Mouse (Mus musculus): ENCODE data around the gene Sfmbt2. TPM values are rescaled to one million over a fixed set of nuclear protein-coding genes. Genes with fewer than 3 reads are reported as not detected.

Gene Sfmbt2
- total and polyA plus RNA-seq, 3 experiments, result 0.06 to 0.39 (median 0.25) TPM

DNA sequence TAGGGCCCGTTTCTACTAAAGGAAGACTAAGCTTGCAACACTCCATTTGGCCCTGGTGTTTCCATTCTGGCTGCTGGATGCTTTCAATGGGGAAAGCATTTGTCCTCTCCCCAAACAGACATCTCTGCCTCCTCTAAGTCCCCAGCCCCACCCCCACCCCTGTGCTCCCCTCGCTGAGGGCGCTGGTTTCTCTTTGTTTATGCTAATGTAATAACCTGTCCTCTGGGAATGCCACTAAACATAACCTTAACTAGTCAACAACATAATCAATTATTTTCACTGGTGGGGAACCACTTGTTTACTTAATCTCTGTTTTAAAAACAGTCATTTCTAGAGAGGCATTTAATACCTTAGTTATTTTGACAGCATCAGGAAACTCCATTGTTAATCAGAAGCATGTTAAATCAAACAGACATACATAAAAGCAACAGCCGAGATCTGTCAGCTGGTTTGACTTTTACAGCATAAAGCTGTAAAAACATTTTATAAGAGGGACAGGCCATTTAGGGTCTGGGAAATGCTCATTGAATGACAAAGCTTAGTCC is 20.0 kb upstream of the Sfmbt2 start:
- Histone ChIP-seq H3K27ac (no peak overlapping the region), H3K27me3 (ENCODE audit: control insufficient read depth, insufficient read depth, low read length) (no peaks in the 10 kb centered on the region), H3K36me3 (ENCODE audit: control insufficient read depth, insufficient read depth, low read length) (no peaks in the 10 kb centered on the region), H3K4me1 (ENCODE audit: control insufficient read depth, insufficient read depth, low read length) (no peaks in the 10 kb centered on the region), H3K9ac (ENCODE audit: low read depth, low read length) (no peak overlapping the region), H3K79me2 (replicated peaks; ENCODE audit: control insufficient read depth, insufficient read depth, low read length) (no peaks in the 10 kb centered on the region), H3K4me3 (no peak overlapping the region)
- no peak for TF ChIP-seq POLR2A (IDR thresholded peaks at IDR 0.05; ENCODE audit: insufficient read depth, low read depth, low read length)
- no peak for TF ChIP-seq CTCF (IDR thresholded peaks at IDR 0.05)
- no peak for TF ChIP-seq EP300 (IDR thresholded peaks at IDR 0.05; ENCODE audit: insufficient read depth, low read depth, low read length)
- DNase-seq, result no peak
- 29% methylated on average over 4 of the region's 4 CpGs for WGBS
- intact Hi-C loops (cut with DNase I), result no loop called here

GRCm38 (mm10) chr2:10351125-10351524 is 19.2 kb upstream of the Sfmbt2 start:
- Histone ChIP-seq H3K4me1 (ENCODE audit: control insufficient read depth, insufficient read depth, low read length) (no peaks in the 10 kb centered on the region), H3K9ac (ENCODE audit: low read depth, low read length) (no peak overlapping the region), H3K79me2 (replicated peaks; ENCODE audit: control insufficient read depth, insufficient read depth, low read length) (no peaks in the 10 kb centered on the region), H3K4me3 (no peak overlapping the region), H3K27me3 (ENCODE audit: control insufficient read depth, insufficient read depth, low read length) (no peaks in the 10 kb centered on the region), H3K36me3 (ENCODE audit: control insufficient read depth, insufficient read depth, low read length) (no peaks in the 10 kb centered on the region), H3K27ac (no peak overlapping the region)
- intact Hi-C loops (cut with DNase I), result no loop called here
- no peak for DNase-seq
- WGBS, result 53% methylated on average over 1 of the region's 1 CpGs
- TF ChIP-seq POLR2A (IDR thresholded peaks at IDR 0.05; ENCODE audit: insufficient read depth, low read depth, low read length) (no peak), EP300 (IDR thresholded peaks at IDR 0.05; ENCODE audit: insufficient read depth, low read depth, low read length) (no peak), CTCF (IDR thresholded peaks at IDR 0.05) (no peak)

- no peak for DNase-seq
- Histone ChIP-seq H3K27me3 (ENCODE audit: control insufficient read depth, insufficient read depth, low read length) (no peaks in the 10 kb centered on the region), H3K27ac (no peak overlapping the region), H3K9ac (ENCODE audit: low read depth, low read length) (no peak overlapping the region), H3K36me3 (ENCODE audit: control insufficient read depth, insufficient read depth, low read length) (no peaks in the 10 kb centered on the region), H3K4me3 (no peak overlapping the region), H3K4me1 (ENCODE audit: control insufficient read depth, insufficient read depth, low read length) (no peaks in the 10 kb centered on the region), H3K79me2 (replicated peaks; ENCODE audit: control insufficient read depth, insufficient read depth, low read length) (no peaks in the 10 kb centered on the region)
- intact Hi-C loops (cut with DNase I), result no loop called here
- no peak for TF ChIP-seq CTCF (IDR thresholded peaks at IDR 0.05)
- no peak for TF ChIP-seq POLR2A (IDR thresholded peaks at IDR 0.05; ENCODE audit: insufficient read depth, low read depth, low read length)
- TF ChIP-seq EP300 (IDR thresholded peaks at IDR 0.05; ENCODE audit: insufficient read depth, low read depth, low read length), result no peak
- WGBS, result 49% methylated on average over 3 of the region's 3 CpGs
Observed at GRCm38 (mm10) chr2:10352887-10353286, 17.4 kb upstream of the Sfmbt2 start.

DNA sequence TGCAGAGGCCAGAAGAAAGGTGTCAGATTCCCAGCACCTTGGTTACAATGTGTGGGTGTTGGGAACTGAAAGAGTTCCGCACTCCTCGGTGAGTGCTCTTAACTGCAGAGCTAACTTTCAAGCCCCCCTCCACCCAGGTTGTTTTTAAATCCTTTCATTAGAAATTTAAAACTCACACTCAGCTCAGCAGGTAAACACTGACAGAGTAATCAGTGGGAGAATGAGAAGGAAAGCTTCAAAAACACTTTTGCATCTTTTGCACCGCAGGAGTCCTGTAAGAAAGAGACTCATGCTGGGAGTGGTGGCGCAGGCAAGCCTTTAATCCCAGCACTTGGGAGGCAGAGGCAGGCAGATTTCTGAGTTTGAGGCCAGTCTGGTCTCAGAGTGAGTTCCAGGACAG is 16.4 kb upstream of the Sfmbt2 start:
- intact Hi-C loops (cut with DNase I), result no loop called here

GRCm38 (mm10) chr2:10359861-10360260 is 10.4 kb upstream of the Sfmbt2 start:
- Histone ChIP-seq H3K4me3 (no peak overlapping the region), H3K4me1 (ENCODE audit: control insufficient read depth, insufficient read depth, low read length) (no peaks in the 10 kb centered on the region), H3K9ac (ENCODE audit: low read depth, low read length) (no peak overlapping the region), H3K36me3 (ENCODE audit: control insufficient read depth, insufficient read depth, low read length) (no peaks in the 10 kb centered on the region), H3K27me3 (ENCODE audit: control insufficient read depth, insufficient read depth, low read length) (no peaks in the 10 kb centered on the region), H3K27ac (no peak overlapping the region), H3K79me2 (replicated peaks; ENCODE audit: control insufficient read depth, insufficient read depth, low read length) (no peaks in the 10 kb centered on the region)
- DNase-seq, result no peak
- no peak for TF ChIP-seq POLR2A (IDR thresholded peaks at IDR 0.05; ENCODE audit: insufficient read depth, low read depth, low read length)
- TF ChIP-seq CTCF (IDR thresholded peaks at IDR 0.05), result no peak
- no peak for TF ChIP-seq EP300 (IDR thresholded peaks at IDR 0.05; ENCODE audit: insufficient read depth, low read depth, low read length)
- WGBS, result 87% methylated on average over 2 of the region's 2 CpGs
- intact Hi-C loops (cut with DNase I), result no loop called here

More for the DNA sequence above, 16.4 kb upstream of the Sfmbt2 start:
- no peak for DNase-seq
- Histone ChIP-seq H3K36me3 (ENCODE audit: control insufficient read depth, insufficient read depth, low read length) (no peaks in the 10 kb centered on the region), H3K4me1 (ENCODE audit: control insufficient read depth, insufficient read depth, low read length) (no peaks in the 10 kb centered on the region), H3K9ac (ENCODE audit: low read depth, low read length) (no peak overlapping the region), H3K27me3 (ENCODE audit: control insufficient read depth, insufficient read depth, low read length) (no peaks in the 10 kb centered on the region), H3K27ac (no peak overlapping the region), H3K4me3 (no peak overlapping the region), H3K79me2 (replicated peaks; ENCODE audit: control insufficient read depth, insufficient read depth, low read length) (no peaks in the 10 kb centered on the region)
- no peak for TF ChIP-seq EP300 (IDR thresholded peaks at IDR 0.05; ENCODE audit: insufficient read depth, low read depth, low read length)
- no peak for TF ChIP-seq CTCF (IDR thresholded peaks at IDR 0.05)
- no peak for TF ChIP-seq POLR2A (IDR thresholded peaks at IDR 0.05; ENCODE audit: insufficient read depth, low read depth, low read length)
- WGBS, result 63% methylated on average over 4 of the region's 4 CpGs

DNA sequence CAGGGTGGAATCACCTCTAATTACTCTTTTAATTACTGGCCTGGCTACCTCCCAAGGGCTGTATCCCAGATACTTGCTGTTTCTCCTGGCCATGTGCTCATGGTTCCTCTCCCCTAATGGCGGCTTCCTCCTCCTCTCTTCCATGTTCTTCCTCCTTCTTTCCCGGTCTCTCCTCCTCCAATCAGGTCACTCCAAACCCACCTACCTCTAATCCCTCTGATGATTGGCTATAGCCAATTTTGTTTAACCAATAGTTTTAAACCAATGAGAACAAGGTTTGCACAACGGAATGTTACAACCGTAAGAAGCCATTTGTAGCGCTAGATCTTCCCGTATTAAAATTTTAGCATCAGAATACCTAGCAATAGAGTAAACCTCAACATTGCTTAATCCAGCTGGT is 5.2 kb upstream of the Sfmbt2 start:
- no peak for TF ChIP-seq EP300 (IDR thresholded peaks at IDR 0.05; ENCODE audit: insufficient read depth, low read depth, low read length)
- no peak for TF ChIP-seq CTCF (IDR thresholded peaks at IDR 0.05)
- TF ChIP-seq POLR2A (IDR thresholded peaks at IDR 0.05; ENCODE audit: insufficient read depth, low read depth, low read length), result no peak
- no peak overlapping the region for H3K4me3 ChIP-seq
- H3K79me2 ChIP-seq (replicated peaks; ENCODE audit: control insufficient read depth, insufficient read depth, low read length), result no peaks in the 10 kb centered on the region
- no peak for DNase-seq
- H3K4me1 ChIP-seq (ENCODE audit: control insufficient read depth, insufficient read depth, low read length), result no peaks in the 10 kb centered on the region
- peaks cover 3% of the 10 kb centered on the region for H3K27me3 ChIP-seq (ENCODE audit: control insufficient read depth, insufficient read depth, low read length)
- H3K36me3 ChIP-seq (ENCODE audit: control insufficient read depth, insufficient read depth, low read length), result no peaks in the 10 kb centered on the region
- H3K9ac ChIP-seq (ENCODE audit: low read depth, low read length), result no peak overlapping the region
- intact Hi-C loops (cut with DNase I), result no loop called here
- no peak overlapping the region for H3K27ac ChIP-seq
- WGBS, result 92% methylated on average over 6 of the region's 6 CpGs

Data from heart, adult 2 months (tissue).